In the genomic region with DNA sequence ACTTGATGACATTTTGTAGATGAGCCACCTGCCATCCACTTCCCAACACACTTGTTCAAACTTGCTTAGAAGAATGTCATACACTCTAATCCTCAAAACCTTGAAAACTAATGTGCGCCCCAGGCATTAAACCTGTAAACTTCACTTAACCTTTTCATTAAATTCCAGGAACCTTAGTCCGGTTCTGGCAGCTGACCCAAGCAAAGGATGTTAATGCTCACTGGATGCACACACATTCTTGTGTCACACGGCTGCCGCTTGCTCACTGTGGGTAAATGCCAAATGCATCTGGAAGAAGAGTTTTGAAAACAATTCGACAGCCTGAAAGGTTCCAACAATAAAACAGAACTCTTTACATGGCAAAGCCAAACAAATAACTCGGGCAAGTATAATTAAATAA, we compare ENCODE assay signal across 26 mouse cellular contexts.
A peak's percentile ranks its signal among the peaks of the same experiment; 100 is the strongest.
DNase-seq lines count a peak whose midpoint lies in the region; ATAC-seq and TF ChIP-seq lines count a peak whose summit lies in the region.
"Had no signal": no experiment of that assay in that cellular context is flagged by ENCODE, and none has a peak within 500 bp of the region (broad histone marks: within the 10 kb centered on the region; RNA-seq: fewer than 3 reads in every experiment).

No protein-coding gene starts in this region.

- H3K27me3 ChIP-seq in kidney, embryonic 14.5 days (ENCODE audit: control insufficient read depth, insufficient read depth, low read length) = no peaks in the 10 kb centered on the region
- no peaks in the 10 kb centered on the region for H3K27me3 ChIP-seq in limb, embryonic 14.5 days (ENCODE audit: control insufficient read depth, insufficient read depth, low read length)
- no peaks in the 10 kb centered on the region; the same call in 1 of the 2 replicates for H3K27me3 ChIP-seq in limb, embryonic 10.5 days (ENCODE audit: low read depth, poor library complexity, severe bottlenecking)
- no peaks in the 10 kb centered on the region for H3K27me3 ChIP-seq in midbrain, embryonic 11.5 days (ENCODE audit: control insufficient read depth, insufficient read depth, low read length)
- H3K27me3 ChIP-seq: hindbrain, embryonic 13.5 days; limb, embryonic 15.5 days; megakaryocyte, embryonic 14.5 days had no signal

- ATAC-seq in kidney, embryonic 14.5 days (ENCODE audit: low FRiP score, low TSS enrichment) = no peak
- no peak for ATAC-seq in limb, embryonic 14.5 days (ENCODE audit: low FRiP score, low read depth)
- no peak for ATAC-seq in midbrain, embryonic 11.5 days (ENCODE audit: low FRiP score)
- ATAC-seq: activated CD4-positive, CD25-positive, alpha-beta regulatory T cell, adult 4 months; forebrain, embryonic 14.5 days had no signal

- no peak overlapping the region for H3K9ac ChIP-seq in kidney, embryonic 14.5 days (ENCODE audit: low read depth, low read length)
- no peak overlapping the region for H3K9ac ChIP-seq in limb, embryonic 14.5 days (ENCODE audit: low read depth, low read length, severe bottlenecking)
- no peak overlapping the region for H3K9ac ChIP-seq in midbrain, embryonic 11.5 days (ENCODE audit: low read length)
- H3K9ac ChIP-seq: hindbrain, embryonic 13.5 days; limb, embryonic 15.5 days; liver, embryonic 14.5 days; lung, embryonic 14.5 days had no signal

- TF ChIP-seq POLR2A in limb, embryonic 14.5 days (IDR thresholded peaks at IDR 0.05; ENCODE audit: borderline replicate concordance, extremely low read depth, insufficient read depth, insufficient read length) = no peak

- H3K4me2 ChIP-seq in kidney, embryonic 14.5 days (replicated peaks; ENCODE audit: low read depth, low read length) = no peak overlapping the region
- no peak overlapping the region for H3K4me2 ChIP-seq in limb, embryonic 14.5 days (replicated peaks; ENCODE audit: low read depth, low read length, severe bottlenecking)
- no peak overlapping the region for H3K4me2 ChIP-seq in midbrain, embryonic 11.5 days
- H3K4me2 ChIP-seq: hindbrain, embryonic 13.5 days; limb, embryonic 15.5 days; lung, embryonic 14.5 days had no signal

- H3K9me3 ChIP-seq in kidney, embryonic 14.5 days (ENCODE audit: control insufficient read depth, low read length) = no peaks in the 10 kb centered on the region
- H3K9me3 ChIP-seq in limb, embryonic 14.5 days (ENCODE audit: control insufficient read depth, low read length) = no peaks in the 10 kb centered on the region
- no peaks in the 10 kb centered on the region for H3K9me3 ChIP-seq in limb, embryonic 10.5 days (replicated peaks)
- H3K9me3 ChIP-seq in midbrain, embryonic 11.5 days (ENCODE audit: control insufficient read depth, low read length) = no peaks in the 10 kb centered on the region
- H3K9me3 ChIP-seq: hindbrain, embryonic 13.5 days; limb, embryonic 15.5 days had no signal

- no peak overlapping the region for H3K4me3 ChIP-seq in kidney, embryonic 14.5 days (ENCODE audit: low read length)
- no peak overlapping the region for H3K4me3 ChIP-seq in limb, embryonic 14.5 days (replicated peaks; ENCODE audit: low read length)
- no peak overlapping the region for H3K4me3 ChIP-seq in limb, embryonic 10.5 days
- H3K4me3 ChIP-seq in midbrain, embryonic 11.5 days (ENCODE audit: low read depth, low read length) = no peak overlapping the region
- H3K4me3 ChIP-seq: heart, adult 2 months; hindbrain, embryonic 13.5 days; limb, embryonic 15.5 days; megakaryocyte, embryonic 14.5 days had no signal

- WGBS in kidney, embryonic 14.5 days = 47% methylated on average over 6 of the region's 6 CpGs
- 24% methylated on average over 6 of the region's 6 CpGs for WGBS in limb, embryonic 14.5 days
- 74% methylated on average over 6 of the region's 6 CpGs for WGBS in limb, embryonic 10.5 days
- 77% methylated on average over 6 of the region's 6 CpGs for WGBS in midbrain, embryonic 11.5 days

- no peak overlapping the region for H3K27ac ChIP-seq in kidney, embryonic 14.5 days (ENCODE audit: low read depth, low read length)
- H3K27ac ChIP-seq in limb, embryonic 14.5 days (replicated peaks; ENCODE audit: low read depth, low read length) = no peak overlapping the region
- H3K27ac ChIP-seq in limb, embryonic 10.5 days = no peak overlapping the region
- no peak overlapping the region for H3K27ac ChIP-seq in midbrain, embryonic 11.5 days (ENCODE audit: low read depth, low read length)
- H3K27ac ChIP-seq: heart, adult 2 months; hindbrain, embryonic 13.5 days; limb, embryonic 15.5 days; liver, embryonic 14.5 days had no signal

- H3K4me1 ChIP-seq in kidney, embryonic 14.5 days (ENCODE audit: control insufficient read depth, insufficient read depth, low read length) = peaks cover 7% of the 10 kb centered on the region; the same call in 1 of the 2 replicates
- peaks cover 10% of the 10 kb centered on the region; the same call in 1 of the 2 replicates for H3K4me1 ChIP-seq in limb, embryonic 14.5 days (ENCODE audit: control insufficient read depth, insufficient read depth, low read length)
- peaks cover 20% of the 10 kb centered on the region for H3K4me1 ChIP-seq in limb, embryonic 10.5 days
- no peaks in the 10 kb centered on the region for H3K4me1 ChIP-seq in midbrain, embryonic 11.5 days (ENCODE audit: control insufficient read depth, insufficient read depth, low read length)
- H3K4me1 ChIP-seq: hindbrain, embryonic 13.5 days; megakaryocyte, embryonic 14.5 days had no signal

- peak; percentile 8 for DNase-seq in kidney, adult 11 months
- peak; percentile 33 for DNase-seq in limb, embryonic 14.5 days (ENCODE audit: low spot score)
- no peak for DNase-seq in limb, embryonic 10.5 days (ENCODE audit: low spot score)
- DNase-seq in adipocyte (ENCODE audit: low spot score) = peak; percentile 11
- peak; percentile 9 for DNase-seq in gonadal fat pad, adult 2 months (ENCODE audit: low read depth)
- no peak for DNase-seq in testis, postnatal 14 days (ENCODE audit: low spot score)
- no peak for DNase-seq in midbrain, embryonic 11.5 days (ENCODE audit: low spot score, missing footprints)
- DNase-seq: adrenal gland, postnatal 14 days; cerebellum, adult 2 months; cerebellum, postnatal 25 days; gastrocnemius, postnatal 25 days; heart, adult 2 months; heart, postnatal 36 days; layer of hippocampus, adult 9-11 months; lung, embryonic 14.5 days; lung, postnatal 36 days; midbrain, embryonic 14.5 days; right cerebral cortex, postnatal 25 days; thymus, postnatal 36 days had no signal

- no peaks in the 10 kb centered on the region for H3K36me3 ChIP-seq in kidney, embryonic 14.5 days (ENCODE audit: control insufficient read depth, insufficient read depth, low read length)
- H3K36me3 ChIP-seq in limb, embryonic 14.5 days (ENCODE audit: control insufficient read depth, insufficient read depth, low read length) = no peaks in the 10 kb centered on the region
- no peaks in the 10 kb centered on the region for H3K36me3 ChIP-seq in limb, embryonic 10.5 days
- no peaks in the 10 kb centered on the region for H3K36me3 ChIP-seq in midbrain, embryonic 11.5 days (ENCODE audit: control insufficient read depth, insufficient read depth, low read length)
- H3K36me3 ChIP-seq: hindbrain, embryonic 13.5 days; limb, embryonic 15.5 days had no signal

Comparison
In these comparisons a context has a peak if more than half of its experiments do, and no peak if none do; other contexts are left out.
1. DNase-seq: peak in kidney, adult 11 months (single experiment), limb, embryonic 14.5 days (single experiment), adipocyte (single experiment) and gonadal fat pad, adult 2 months (single experiment); none in limb, embryonic 10.5 days (single experiment), testis, postnatal 14 days (single experiment) and midbrain, embryonic 11.5 days (single experiment).